Mouse (Mus musculus): Measurements from ENCODE around the gene Smad6.

The Smad6 gene

DNA sequence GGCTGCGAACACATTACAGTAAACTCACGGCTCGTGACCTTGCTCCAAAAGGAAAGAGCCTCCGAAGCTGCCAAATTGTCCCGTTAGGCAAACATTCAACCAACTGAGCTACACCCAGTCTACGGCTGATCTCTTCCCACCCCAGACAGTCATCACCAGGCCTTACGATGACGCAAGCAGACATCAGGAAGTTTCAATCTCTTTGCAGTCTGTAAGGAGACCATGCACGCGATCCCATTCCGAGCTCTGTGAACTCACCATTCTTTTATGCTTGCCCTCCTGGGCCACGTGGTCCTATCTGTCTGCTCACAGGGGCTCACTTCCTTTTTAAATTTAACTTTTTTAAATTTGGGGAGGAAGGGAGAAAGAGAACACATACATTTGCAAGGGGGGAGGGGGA lies 32.6 kb downstream of the Smad6 start:
- DNase-seq (ENCODE audit: low read depth, low spot score), result no peak

DNA sequence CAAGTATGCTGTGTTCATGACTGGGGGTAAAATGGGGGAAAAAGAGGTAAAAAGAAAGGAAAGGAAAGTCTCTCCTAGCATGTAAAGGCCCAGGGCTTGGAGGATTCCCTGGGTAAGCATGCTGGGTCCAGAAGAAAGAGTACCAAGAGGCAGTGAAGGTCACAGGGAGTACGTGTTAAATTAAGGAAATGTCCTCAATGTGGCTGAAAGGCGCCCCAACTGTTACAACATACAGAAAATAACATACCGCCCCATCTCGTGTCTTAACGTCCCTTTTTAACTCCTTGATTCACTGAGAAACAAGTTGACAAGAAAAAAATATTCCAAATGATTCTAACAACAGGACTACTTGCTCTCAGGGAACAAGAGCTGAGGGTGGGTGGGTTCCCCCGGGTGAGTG lies 36.7 kb downstream of the Smad6 start:
- DNase-seq (ENCODE audit: low read depth, low spot score), result no peak

DNA sequence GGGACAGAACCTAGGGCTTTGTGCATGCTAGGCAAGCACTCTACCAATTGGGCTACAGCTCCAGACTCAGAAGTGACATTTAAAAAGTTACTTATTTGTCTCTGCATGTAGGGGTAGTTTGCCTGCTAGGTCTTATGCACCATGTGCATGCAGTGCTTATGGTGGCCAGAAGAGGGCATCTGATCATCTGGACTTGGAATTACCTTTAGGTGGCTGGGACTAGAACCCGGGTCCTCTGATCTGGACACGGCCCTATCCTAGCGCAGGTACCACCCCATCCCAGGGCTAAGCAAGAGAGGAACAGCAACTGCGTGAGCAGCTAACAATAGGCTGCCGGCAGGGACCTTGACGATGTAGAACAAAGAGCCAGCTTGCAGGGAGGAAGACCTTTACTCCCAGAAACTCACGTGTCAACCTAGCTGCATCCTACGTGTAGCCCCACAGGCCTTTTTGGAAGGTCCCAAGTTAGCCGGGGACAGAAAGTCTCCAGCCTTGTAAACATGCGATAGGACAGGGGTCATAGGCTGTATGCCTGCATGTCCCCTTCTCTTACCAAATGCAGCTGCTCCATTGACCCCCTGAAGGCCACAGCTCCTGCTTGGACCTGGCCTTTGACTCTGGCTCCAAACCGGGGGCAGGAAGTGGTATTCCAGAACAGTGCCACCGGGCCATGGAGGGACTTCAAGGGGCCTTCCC lies 38.8 kb downstream of the Smad6 start:
- DNase-seq (ENCODE audit: low read depth, low spot score), result peak; percentile 78

DNA sequence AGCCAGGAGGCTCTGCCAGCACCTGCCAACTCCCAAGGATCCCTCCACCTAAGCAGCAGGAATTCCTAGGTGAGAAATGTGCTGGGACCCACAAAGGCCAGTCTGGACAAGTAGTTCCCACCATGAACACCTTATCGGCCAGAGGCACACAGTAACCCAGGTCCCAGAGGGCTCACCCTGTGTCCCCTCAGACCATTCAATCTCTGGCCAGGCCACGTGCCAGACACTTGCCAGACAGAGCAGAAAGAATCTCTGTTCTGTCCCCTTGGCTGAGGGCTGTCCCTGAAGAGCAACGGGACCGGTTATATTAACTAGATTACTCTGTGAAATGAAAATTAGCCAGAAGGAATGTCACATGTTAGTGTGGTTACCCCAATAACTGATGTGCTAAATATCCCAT lies 39.9 kb downstream of the Smad6 start:
- DNase-seq (ENCODE audit: low read depth, low spot score), result no peak

DNA sequence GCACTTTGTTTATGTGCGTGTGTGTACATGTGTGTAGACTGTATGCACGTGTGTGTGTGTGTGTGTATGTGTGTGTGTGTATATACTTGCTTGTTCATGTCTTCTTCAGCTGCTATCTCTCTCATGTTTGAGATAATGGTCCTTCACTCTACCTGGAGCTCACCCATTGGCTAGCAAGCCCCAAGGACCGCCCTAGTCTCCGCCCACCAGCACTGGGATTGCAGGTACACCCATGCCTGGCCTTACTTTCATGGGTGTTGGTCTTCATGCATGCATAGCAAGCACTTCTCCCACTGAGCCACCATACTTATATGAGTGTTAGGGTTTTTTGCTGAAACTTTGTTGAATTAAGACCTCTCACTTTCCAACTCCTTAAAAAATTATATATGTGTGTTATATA lies 40.5 kb downstream of the Smad6 start:
- DNase-seq (ENCODE audit: low read depth, low spot score), result no peak

GRCm38 (mm10) chr9:63980179-63981086 lies 41.4 kb downstream of the Smad6 start:
- no peak for DNase-seq (ENCODE audit: low read depth, low spot score)

DNA sequence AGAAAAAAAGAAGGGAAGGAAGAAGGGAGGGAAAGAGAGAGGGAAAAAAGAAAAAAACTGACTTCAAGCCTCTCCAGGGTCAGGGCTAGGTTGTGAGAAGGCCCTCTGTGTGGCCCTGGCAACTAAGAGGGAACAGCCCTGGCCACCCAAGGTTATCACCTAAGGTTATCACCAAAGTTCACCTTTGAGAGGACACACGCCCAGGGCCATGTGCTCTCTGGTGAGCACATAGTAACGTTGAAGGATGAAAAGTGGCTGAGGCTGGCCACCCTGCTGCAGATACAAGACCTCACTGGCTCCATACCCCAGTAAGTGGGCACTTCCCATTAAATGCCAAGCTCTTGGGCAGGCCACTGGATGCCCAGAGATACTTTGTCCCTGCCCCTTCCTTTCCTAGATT lies 42.6 kb downstream of the Smad6 start:
- DNase-seq (ENCODE audit: low read depth, low spot score), result no peak

- DNase-seq (ENCODE audit: low read depth, low spot score), result no peak
These were observed 43.2 kb downstream of the Smad6 start for GRCm38 (mm10) chr9:63978682-63979081.

GRCm38 (mm10) chr9:63975996-63976395 lies 45.9 kb downstream of the Smad6 start:
- peak; percentile 77 for DNase-seq (ENCODE audit: low read depth, low spot score)

DNA sequence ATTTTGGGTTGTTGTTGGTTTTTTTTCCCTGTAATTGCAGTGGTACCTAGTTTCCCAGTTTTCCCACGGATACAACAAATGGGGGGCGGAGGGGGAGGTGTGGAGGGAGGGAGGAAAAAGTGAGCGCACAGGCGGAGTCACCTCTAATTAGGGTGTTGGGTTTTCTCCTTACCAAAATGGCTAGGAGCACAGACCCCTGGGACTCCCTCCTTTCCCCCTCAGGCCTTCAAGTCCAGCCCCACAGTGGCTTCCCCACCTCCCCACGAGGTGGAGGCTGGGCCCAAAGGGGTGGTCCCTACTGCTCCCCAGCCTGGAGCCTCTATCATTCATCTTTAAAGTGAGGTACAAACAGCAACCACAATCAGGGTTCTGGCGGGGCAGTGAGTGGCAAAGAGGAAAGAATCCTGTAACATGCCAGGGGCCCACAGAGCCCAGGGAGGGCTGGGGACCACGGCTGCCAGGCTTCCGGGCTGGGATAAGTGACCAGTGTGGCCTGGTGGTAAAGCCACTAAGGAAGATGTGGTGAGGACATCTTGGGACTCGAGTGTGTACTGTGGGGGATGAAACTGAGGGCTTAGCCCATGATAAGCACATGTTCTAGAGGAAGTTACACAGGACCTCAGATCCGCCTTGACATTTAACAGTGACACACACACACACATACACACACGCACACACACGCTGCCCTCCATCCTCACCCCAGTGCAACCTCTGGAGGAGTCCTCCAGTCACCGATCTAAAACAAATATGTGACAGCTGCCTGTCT lies 47.4 kb downstream of the Smad6 start:
- DNase-seq (ENCODE audit: low read depth, low spot score), result no peak

DNA sequence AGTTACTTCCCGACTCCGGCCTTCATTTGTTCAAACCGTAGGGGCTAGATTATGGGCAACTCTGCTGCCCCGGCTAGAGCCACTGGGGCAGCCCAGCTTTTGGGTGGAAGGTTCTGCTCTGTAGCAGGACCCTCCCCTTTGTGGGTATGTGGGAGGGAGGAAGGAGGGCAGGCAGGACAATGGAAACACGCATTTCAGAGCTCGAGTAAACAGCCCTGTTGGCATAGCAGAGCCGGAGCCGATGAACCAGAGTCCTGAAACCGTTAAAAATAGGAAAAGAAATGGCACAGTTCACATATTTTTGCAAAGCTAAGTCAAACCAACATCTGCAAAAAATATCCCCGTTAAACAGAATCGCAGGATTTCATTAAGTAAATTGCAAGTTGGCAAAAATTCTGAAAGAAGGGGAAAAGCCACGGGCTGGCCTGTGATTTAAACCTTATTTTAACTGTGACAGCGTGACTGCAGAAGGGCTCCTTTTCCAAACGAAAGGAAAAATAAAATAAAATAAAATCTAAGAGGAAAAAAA lies 48.1 kb downstream of the Smad6 start:
- DNase-seq (ENCODE audit: low read depth, low spot score), result no peak

GRCm38 (mm10) chr9:63972576-63973290 lies 49.1 kb downstream of the Smad6 start:
- DNase-seq (ENCODE audit: low read depth, low spot score), result no peak

DNA sequence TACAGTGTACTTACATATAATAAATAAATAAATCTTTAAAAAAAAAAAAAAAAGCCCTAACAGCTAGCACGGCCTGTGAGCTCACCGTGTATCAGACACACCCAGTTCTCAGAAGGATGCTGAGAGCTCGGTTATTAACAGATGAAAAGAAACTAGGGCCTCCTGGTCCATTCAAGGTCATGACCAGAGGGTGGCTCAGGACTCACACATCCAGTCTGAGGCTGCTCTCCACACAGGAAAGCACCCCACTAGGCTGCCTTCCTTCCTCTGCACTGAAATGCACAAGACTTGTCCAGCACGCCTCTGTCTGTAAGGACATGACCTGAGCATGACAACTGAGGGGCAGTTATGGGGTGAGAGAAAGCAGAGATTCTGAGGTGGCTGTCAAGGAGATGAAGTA lies 50.3 kb downstream of the Smad6 start:
- peak; percentile 80 for DNase-seq (ENCODE audit: low read depth, low spot score)

- DNase-seq (ENCODE audit: low read depth, low spot score), result no peak
These were observed 51.0 kb downstream of the Smad6 start for GRCm38 (mm10) chr9:63970836-63971235.

DNA sequence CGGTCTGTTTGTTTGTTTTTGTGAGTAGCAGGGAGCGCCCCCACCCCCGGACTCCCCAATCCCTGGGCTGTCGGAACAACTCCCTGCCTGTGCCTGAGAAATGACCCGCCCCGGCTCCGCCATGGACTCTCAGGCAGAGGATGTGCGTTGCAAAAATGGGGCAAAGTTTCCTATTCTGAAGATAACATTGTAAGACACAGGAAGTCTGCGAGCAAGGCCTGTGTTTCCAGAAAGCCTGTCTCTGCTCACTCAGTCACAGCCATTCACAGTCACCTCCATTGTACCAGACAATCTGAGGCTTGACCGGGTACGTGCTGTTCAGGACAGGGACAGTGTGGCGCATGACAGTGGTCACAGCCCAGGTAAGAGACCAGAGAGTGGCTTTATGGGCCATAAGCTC lies 51.5 kb downstream of the Smad6 start:
- no peak for DNase-seq (ENCODE audit: low read depth, low spot score)

DNA sequence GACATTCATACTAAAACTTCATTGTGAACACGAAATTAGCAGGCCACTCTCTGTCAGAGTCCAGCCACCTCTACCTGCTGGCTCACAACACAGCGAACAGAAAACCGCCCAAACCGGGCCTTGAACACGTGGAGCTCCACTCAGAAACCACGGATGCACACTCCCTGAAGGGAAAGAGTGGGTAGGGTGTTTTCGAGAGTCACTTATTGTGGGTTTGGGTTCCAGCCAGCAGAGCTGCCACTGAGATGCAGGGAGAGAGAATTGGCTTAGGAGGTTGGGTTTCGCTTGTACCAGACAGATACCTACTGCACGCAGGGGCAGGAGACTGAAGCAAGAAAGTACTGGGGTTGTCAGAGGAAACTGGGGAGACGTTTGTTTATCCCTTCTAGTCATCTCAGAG lies 52.4 kb downstream of the Smad6 start:
- no peak for DNase-seq (ENCODE audit: low read depth, low spot score)

GRCm38 (mm10) chr9:63968592-63968991 lies 53.3 kb downstream of the Smad6 start:
- no peak for DNase-seq (ENCODE audit: low read depth, low spot score)

- DNase-seq (ENCODE audit: low read depth, low spot score), result no peak
These were observed 54.3 kb downstream of the Smad6 start for GRCm38 (mm10) chr9:63967408-63968172.

GRCm38 (mm10) chr9:63965579-63965981 lies 56.3 kb downstream of the Smad6 start:
- no peak for DNase-seq (ENCODE audit: low read depth, low spot score)

- no peak for DNase-seq (ENCODE audit: low read depth, low spot score)
These were observed 60.0 kb downstream of the Smad6 start for GRCm38 (mm10) chr9:63961881-63962280.

- DNase-seq (ENCODE audit: low read depth, low spot score), result no peak
These were observed 61.1 kb downstream of the Smad6 start for GRCm38 (mm10) chr9:63960829-63961185.

Measured in ES-CJ7 (cell line).